Comparison of ENCODE assay signal across 8 mouse cellular contexts in genomic region chr15:81235086-81235920, GRCm38 (mm10). TPM values are rescaled to one million over a fixed set of nuclear protein-coding genes. Genes with fewer than 3 reads are reported as not detected.
DNase-seq lines count a peak whose midpoint lies in the region; ATAC-seq lines count a peak whose summit lies in the region.

Gene Mchr1 (plus strand): TSS chr15:81235499.

- H3K4me2 ChIP-seq in heart, embryonic 16.5 days (ENCODE audit: low read depth, low read length) = peak within 1 kb of the TSS; percentile 70
- H3K4me2 ChIP-seq in liver, embryonic 13.5 days = peak within 1 kb of the TSS; percentile 52
- H3K4me2 ChIP-seq in neural tube, embryonic 14.5 days (ENCODE audit: low read depth, low read length) = peak within 1 kb of the TSS; percentile 79

- peaks cover 60% of the 10 kb centered on the region for H3K27me3 ChIP-seq in forebrain, embryonic 10.5 days (ENCODE audit: poor library complexity, severe bottlenecking)
- H3K27me3 ChIP-seq in heart, embryonic 16.5 days (ENCODE audit: control insufficient read depth, insufficient read depth, low read length) = peaks cover 24% of the 10 kb centered on the region
- peaks cover 59% of the 10 kb centered on the region for H3K27me3 ChIP-seq in liver, embryonic 13.5 days
- H3K27me3 ChIP-seq in neural tube, embryonic 14.5 days (ENCODE audit: control insufficient read depth, insufficient read depth, low read length) = no peaks in the 10 kb centered on the region

- peak within 1 kb of the TSS; percentile 63 for H3K27ac ChIP-seq in forebrain, embryonic 10.5 days
- no peak within 1 kb of the TSS for H3K27ac ChIP-seq in heart, embryonic 16.5 days (ENCODE audit: low read length)
- H3K27ac ChIP-seq in liver, embryonic 13.5 days = no peak within 1 kb of the TSS
- H3K27ac ChIP-seq in neural tube, embryonic 14.5 days (ENCODE audit: low read depth, low read length) = peak within 1 kb of the TSS; percentile 28

- WGBS in forebrain, embryonic 10.5 days = 1% methylated on average over 25 of the region's 25 CpGs
- WGBS in heart, embryonic 16.5 days = 2% methylated on average over 25 of the region's 25 CpGs
- 3% methylated on average over 25 of the region's 25 CpGs for WGBS in liver, embryonic 13.5 days (ENCODE audit: insufficient replicate concordance)
- WGBS in neural tube, embryonic 14.5 days = 1% methylated on average over 25 of the region's 25 CpGs

- H3K9me3 ChIP-seq in forebrain, embryonic 10.5 days = no peaks in the 10 kb centered on the region
- no peaks in the 10 kb centered on the region for H3K9me3 ChIP-seq in heart, embryonic 16.5 days (replicated peaks; ENCODE audit: control insufficient read depth, low read length)
- no peaks in the 10 kb centered on the region for H3K9me3 ChIP-seq in liver, embryonic 13.5 days (replicated peaks)
- no peaks in the 10 kb centered on the region for H3K9me3 ChIP-seq in neural tube, embryonic 14.5 days (ENCODE audit: control insufficient read depth, low read length)

- no peaks in the 10 kb centered on the region for H3K36me3 ChIP-seq in forebrain, embryonic 10.5 days (replicated peaks)
- H3K36me3 ChIP-seq in heart, embryonic 16.5 days (ENCODE audit: control insufficient read depth, insufficient read depth) = no peaks in the 10 kb centered on the region
- no peaks in the 10 kb centered on the region for H3K36me3 ChIP-seq in liver, embryonic 13.5 days
- no peaks in the 10 kb centered on the region for H3K36me3 ChIP-seq in neural tube, embryonic 14.5 days (ENCODE audit: control insufficient read depth, insufficient read depth, low read length)

- peak; percentile 23 for DNase-seq in ovary, postnatal 10 days (ENCODE audit: low spot score)
- no peak for DNase-seq in ovary, adult 18-20 months (ENCODE audit: low spot score)
- peak; percentile 65 for DNase-seq in forebrain, embryonic 10.5 days (ENCODE audit: extremely low spot score, low spot score)
- peak; percentile 47 to 76 for DNase-seq in kidney, postnatal 36 days
- DNase-seq in liver, embryonic 13.5 days = no peak

- peaks cover 32% of the 10 kb centered on the region for H3K4me1 ChIP-seq in forebrain, embryonic 10.5 days
- H3K4me1 ChIP-seq in heart, embryonic 16.5 days (ENCODE audit: control insufficient read depth, insufficient read depth, low read length) = peaks cover 7% of the 10 kb centered on the region; the same call in 1 of the 2 replicates
- peaks cover 5% of the 10 kb centered on the region; the same call in 1 of the 2 replicates for H3K4me1 ChIP-seq in liver, embryonic 13.5 days (replicated peaks)
- peaks cover 2% of the 10 kb centered on the region; the same call in 1 of the 2 replicates for H3K4me1 ChIP-seq in neural tube, embryonic 14.5 days (ENCODE audit: control insufficient read depth, insufficient read depth, low read length)

- H3K4me3 ChIP-seq in forebrain, embryonic 10.5 days = peak within 1 kb of the TSS; percentile 59
- H3K4me3 ChIP-seq in heart, embryonic 16.5 days (ENCODE audit: low read length) = peak within 1 kb of the TSS; percentile 45
- H3K4me3 ChIP-seq in liver, embryonic 13.5 days (replicated peaks) = peak within 1 kb of the TSS; percentile 35
- H3K4me3 ChIP-seq in neural tube, embryonic 14.5 days (ENCODE audit: low read depth, low read length) = peak within 1 kb of the TSS; percentile 42

- ATAC-seq in heart, embryonic 16.5 days (replicated peaks; ENCODE audit: extremely low read depth, insufficient read depth, low FRiP score) = 0 out of 2 replicates have a peak, but pooled peaks have one; percentile 32
- ATAC-seq in liver, embryonic 13.5 days (ENCODE audit: low read depth) = no peak
- ATAC-seq in neural tube, embryonic 14.5 days (ENCODE audit: low read depth) = peak; percentile 91
- ATAC-seq in activated CD4-positive, CD25-positive, alpha-beta regulatory T cell, adult 4 months = no peak

- H3K9ac ChIP-seq in heart, embryonic 16.5 days (ENCODE audit: low read length) = peak within 1 kb of the TSS; percentile 33
- no peak within 1 kb of the TSS for H3K9ac ChIP-seq in liver, embryonic 13.5 days
- peak within 1 kb of the TSS; percentile 57 for H3K9ac ChIP-seq in neural tube, embryonic 14.5 days (replicated peaks; ENCODE audit: low read depth, low read length)

RNA-seq across cellular contexts. Expression of gene Mchr1, which starts in this region (rescaled TPM):
- not detected in 2 replicates for polyA plus RNA-seq in forebrain, embryonic 10.5 days (2016; fragmentation: Nextera tagmentation; extraction: Ambion mirVana)
- 0.06 and 0.07 TPM in 2 replicates for polyA plus RNA-seq in heart, embryonic 16.5 days (2015; fragmentation: Nextera tagmentation; extraction: Ambion mirVana)
- polyA plus RNA-seq in liver, embryonic 13.5 days (2015; fragmentation: Nextera tagmentation; extraction: Ambion mirVana) = 0.05 and 0.10 TPM in 2 replicates
- 2.3 and 3.5 TPM in 2 replicates for polyA plus RNA-seq in neural tube, embryonic 14.5 days (2014; fragmentation: Nextera tagmentation; extraction: Ambion mirVana)
- under 1 TPM in 1 of 2 experiments, not detected in 1; 0.30 TPM for polyA plus RNA-seq in activated CD4-positive, CD25-positive, alpha-beta regulatory T cell, adult 4 months (2017; shearing (Covaris generic))

Comparison
In these comparisons a context has a peak if more than half of its experiments do, and no peak if none do; other contexts are left out.
1. DNase-seq: peak in ovary, postnatal 10 days (single experiment) and kidney, postnatal 36 days (2 of 2); none in ovary, adult 18-20 months (single experiment) and liver, embryonic 13.5 days (single experiment).
2. Peak in DNase-seq, H3K4me3 ChIP-seq and H3K27ac ChIP-seq in forebrain, embryonic 10.5 days; RNA of the gene not detected or under 1 TPM.
3. Peak in ATAC-seq, H3K4me3 ChIP-seq, H3K9ac ChIP-seq and H3K4me2 ChIP-seq in heart, embryonic 16.5 days; RNA of the gene not detected or under 1 TPM.
4. Peak in every context shown above with its lines, with median percentiles within 50 percentile points of each other: H3K4me3 ChIP-seq and H3K4me2 ChIP-seq.